Mouse (Mus musculus) liver, embryonic 14.5 days (tissue): Measurements from ENCODE around the gene Socs3. TPM values are rescaled to one million over a fixed set of nuclear protein-coding genes. Genes with fewer than 3 reads are reported as not detected.

Experiments used
- ATAC-seq: fragments of 200-750 bp; cut with Nextera tagmentation; 2 replicates; pipeline ENCODE4 v1.8.0; 2017; ENCODE audit warnings: moderate number of reproducible peaks, mild to moderate bottlenecking, moderate library complexity; ENCODE audit not compliant: insufficient read depth
- DNase-seq, 3 experiments: peaks; one replicate each; pipeline ENCODE4 v3.0.0-alpha.2; 2012 to 2013; ENCODE audit warnings: low read depth in 3 of 3, low spot score in 3 of 3
- H3K27ac ChIP-seq: fragments of 300-500 bp; sonication (generic); 2 replicates; pipeline ENCODE4 v1.5.1; 2014; ENCODE audit warnings: moderate library complexity, mild to moderate bottlenecking, control low read depth, inconsistent platforms
- H3K27me3 ChIP-seq: fragments of 300-500 bp; sonication (generic); 2 replicates; pipeline ENCODE4 v1.6.1; 2014; ENCODE audit warnings: mild to moderate bottlenecking, low read length, moderate library complexity; ENCODE audit not compliant: control insufficient read depth, insufficient read depth
- H3K36me3 ChIP-seq: fragments of 300-500 bp; sonication (generic); replicated peaks from 2 replicates; pipeline ENCODE4 v1.6.1; 2014; ENCODE audit warnings: low read depth; ENCODE audit not compliant: control insufficient read depth, insufficient read depth
- H3K4me1 ChIP-seq, 2 experiments: fragments of 200-500 bp in 1 of 2; fragments of 300-500 bp in 1 of 2; sonication (generic) in 1 of 2; replicated peaks; 2 replicates each; pipeline ENCODE4 v1.6.1; 2012 to 2014; ENCODE audit warnings: antibody characterized with exemption in 1 of 2, inconsistent platforms in 1 of 2, low read length in 1 of 2; ENCODE audit not compliant: control insufficient read depth in 2 of 2, insufficient read depth in 2 of 2
- H3K4me2 ChIP-seq: fragments of 300-500 bp; sonication (generic); 2 replicates; pipeline ENCODE4 v1.6.1; 2014; ENCODE audit warnings: low read depth, mild to moderate bottlenecking, control low read depth, moderate library complexity
- H3K4me3 ChIP-seq, 2 experiments: fragments of 200-500 bp in 1 of 2; fragments of 300-500 bp in 1 of 2; sonication (generic) in 1 of 2; 2 replicates each; pipeline ENCODE4 v1.5.1; 2012 to 2014; ENCODE audit warnings: low read depth in 2 of 2, low read length in 2 of 2, mild to moderate bottlenecking in 2 of 2, control low read depth in 1 of 2, inconsistent platforms in 1 of 2, moderate library complexity in 1 of 2; ENCODE audit not compliant: insufficient read depth in 1 of 2
- H3K9ac ChIP-seq: fragments of 300-500 bp; sonication (generic); replicated peaks from 2 replicates; pipeline ENCODE4 v1.6.1; 2014; ENCODE audit warnings: mild to moderate bottlenecking, control low read depth, moderate library complexity
- H3K9me3 ChIP-seq: fragments of 300-500 bp; sonication (generic); 2 replicates; pipeline ENCODE4 v1.6.1; 2016; ENCODE audit warnings: low read length, mixed read lengths; ENCODE audit not compliant: control insufficient read depth
- CTCF ChIP-seq: IDR thresholded peaks from 2 replicates; pipeline ENCODE4 v1.5.1; 2016; ENCODE audit warnings: antibody characterized with exemption, low read depth, control low read depth
- EP300 ChIP-seq: IDR thresholded peaks from 2 replicates; pipeline ENCODE4 v1.6.1; 2016; ENCODE audit warnings: antibody characterized with exemption, low read depth
- whole genome bisulfite sequencing: fragments of 180-500 bp; shearing (Covaris S2); extraction: QIAGEN DNeasy Blood & Tissue Kit; methylation state at CpG from one replicate; pipeline ENCODE4 v1.1.7; 2014; ENCODE audit not compliant: insufficient replicate concordance; 5-methylcytosine and 5-hydroxymethylcytosine counted together
- polyA plus RNA-seq, 2 experiments: library from polyadenylated mRNA; depleted of rRNA in 1 of 2; stranded (reverse) in 1 of 2; unstranded in 1 of 2; fragments of >200 nt; fragmentation: Nextera tagmentation in 1 of 2; extraction: Ambion mirVana in 1 of 2; gene quantifications; 2 replicates each; pipeline versions ENCODE4 v1.2.1 to v1.2.3; 2012 to 2014

Socs3 gene
- polyA plus RNA-seq, 2 experiments = 2.7 to 7.0 TPM

DNA sequence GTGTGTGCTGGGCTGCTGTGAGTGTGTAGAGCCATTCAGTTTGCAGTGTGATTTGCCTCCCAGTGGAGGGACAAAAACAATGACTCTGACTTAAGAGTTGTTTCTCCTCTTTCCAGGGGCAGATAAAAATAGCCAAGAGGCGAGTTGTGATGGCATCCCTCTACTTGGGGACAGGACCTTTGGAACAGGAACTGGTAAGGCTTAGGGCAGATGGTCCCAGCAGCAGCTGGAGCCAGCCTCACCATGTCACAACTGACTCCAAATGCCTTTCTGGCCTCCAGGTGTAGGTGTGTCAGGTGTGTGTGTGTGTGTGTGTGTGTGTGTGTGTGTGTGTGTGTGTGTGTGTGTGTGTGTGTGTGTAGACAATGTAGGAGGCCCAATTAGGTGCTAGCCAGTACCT lies 30.2 kb upstream of the Socs3 start:
- Histone ChIP-seq H3K27ac (peak overlapping the region; percentile 94), H3K4me1 (peaks cover 21 to 26% of the 10 kb centered on the region in 2 experiments), H3K9ac (peak overlapping the region; percentile 21; the same call in 1 of the 2 replicates), H3K4me3 (no peak overlapping the region), H3K36me3 (peaks cover 27% of the 10 kb centered on the region), H3K27me3 (no peaks in the 10 kb centered on the region), H3K4me2 (peak overlapping the region; percentile 57), H3K9me3 (no peaks in the 10 kb centered on the region)
- DNase-seq = no peak
- peak; percentile 16; the same call in 1 of the 2 replicates for ATAC-seq
- TF ChIP-seq EP300 (no peak), CTCF (no peak)
- WGBS = 13% methylated on average over 1 of the region's 1 CpGs

DNA sequence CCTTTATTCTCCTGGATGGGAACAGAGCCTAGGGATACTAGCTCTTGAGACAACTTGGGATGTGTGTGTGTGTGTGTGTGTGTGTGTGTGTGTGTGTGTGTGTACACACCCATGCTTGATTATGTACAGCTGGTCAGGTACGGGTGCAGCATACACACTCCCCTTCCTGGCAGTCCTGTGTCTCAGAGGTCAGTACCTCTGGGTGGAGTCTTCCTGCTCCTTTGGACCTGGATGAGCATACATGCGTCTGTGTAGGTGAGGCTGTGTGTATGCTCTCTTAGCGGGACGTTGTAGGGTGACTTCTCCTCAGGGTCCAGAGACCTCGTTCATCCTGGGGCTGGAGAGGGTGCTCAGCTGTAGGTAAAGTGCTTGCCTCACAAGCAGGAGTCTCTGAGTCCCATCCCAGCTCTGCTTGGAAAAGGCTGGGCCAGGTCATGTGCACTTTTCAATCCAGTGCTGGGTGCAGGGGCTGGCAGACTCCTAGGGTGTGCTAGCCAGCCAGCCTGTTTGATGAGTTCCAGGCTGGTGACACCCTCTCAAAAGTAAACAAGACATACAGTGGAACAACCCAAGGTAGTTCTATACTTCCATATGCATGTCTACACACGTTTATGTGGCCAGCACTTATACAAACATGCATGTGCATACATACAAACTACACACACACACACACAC lies 29.6 kb upstream of the Socs3 start:
- no peak for DNase-seq
- H3K36me3 ChIP-seq = peaks cover 24% of the 10 kb centered on the region
- no peak for ATAC-seq
- no peak overlapping the region for H3K4me2 ChIP-seq
- H3K4me3 ChIP-seq = no peak overlapping the region
- H3K9ac ChIP-seq = no peak overlapping the region
- no peak for TF ChIP-seq EP300
- TF ChIP-seq CTCF = no peak
- no peaks in the 10 kb centered on the region for H3K9me3 ChIP-seq
- peaks cover 21 to 28% of the 10 kb centered on the region in 2 experiments for H3K4me1 ChIP-seq
- WGBS = 74% methylated on average over 6 of the region's 6 CpGs
- H3K27me3 ChIP-seq = no peaks in the 10 kb centered on the region
- H3K27ac ChIP-seq = peak overlapping the region; percentile 94

DNA sequence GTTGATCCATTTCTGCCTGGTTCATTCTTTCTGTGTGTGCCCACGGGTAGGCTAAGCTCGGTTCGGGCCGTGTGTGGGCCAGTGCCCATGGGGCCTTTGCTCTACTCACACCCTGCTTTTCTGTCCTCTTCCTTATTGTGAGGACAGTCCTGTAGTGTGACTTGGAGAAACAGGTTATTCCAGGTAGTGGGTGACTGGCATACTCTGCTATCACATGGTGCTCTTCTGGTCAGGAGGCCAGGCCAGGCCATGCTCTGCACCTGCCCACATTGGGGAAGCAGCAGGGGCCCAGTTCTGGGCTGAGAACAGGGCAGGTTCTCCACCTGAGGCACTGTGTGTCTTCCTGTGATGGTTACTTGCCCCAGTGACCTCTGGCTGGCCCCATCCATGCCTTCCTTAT lies 28.5 kb upstream of the Socs3 start:
- no peak for ATAC-seq

DNA sequence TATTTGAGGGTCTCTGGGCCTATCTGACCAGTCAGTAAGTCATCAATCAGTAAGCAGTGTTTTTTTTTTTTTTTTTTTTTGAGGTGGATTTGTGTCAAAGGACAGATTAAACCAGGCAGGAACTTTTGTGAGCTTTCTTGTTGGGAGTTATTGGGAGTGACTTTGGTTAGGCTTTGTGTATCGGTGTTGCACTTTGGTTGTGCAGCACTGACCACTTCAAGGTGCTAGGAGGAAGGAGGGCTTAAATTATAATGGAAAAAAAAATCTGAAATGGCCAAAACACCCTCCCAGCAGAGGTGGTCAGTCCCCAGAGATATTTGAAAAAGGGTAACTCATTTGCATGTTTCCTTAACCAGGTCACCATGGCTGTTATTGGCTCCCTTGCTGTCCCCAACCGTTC lies 27.2 kb upstream of the Socs3 start:
- Histone ChIP-seq H3K9me3 (no peaks in the 10 kb centered on the region), H3K4me2 (no peak overlapping the region), H3K36me3 (peaks cover 7% of the 10 kb centered on the region), H3K4me1 (peaks cover 21 to 47% of the 10 kb centered on the region in 2 experiments), H3K4me3 (no peak overlapping the region), H3K9ac (no peak overlapping the region), H3K27me3 (no peaks in the 10 kb centered on the region), H3K27ac (no peak overlapping the region)
- ATAC-seq = no peak
- DNase-seq = no peak
- 87% methylated on average over 2 of the region's 2 CpGs for WGBS
- TF ChIP-seq EP300 (no peak), CTCF (no peak)

More for the DNA sequence above, 28.5 kb upstream of the Socs3 start:
- Histone ChIP-seq H3K9me3 (no peaks in the 10 kb centered on the region), H3K27me3 (no peaks in the 10 kb centered on the region), H3K27ac (peak overlapping the region; percentile 94), H3K4me3 (no peak overlapping the region), H3K4me2 (no peak overlapping the region), H3K4me1 (peaks cover 21 to 36% of the 10 kb centered on the region in 2 experiments), H3K36me3 (peaks cover 17% of the 10 kb centered on the region), H3K9ac (no peak overlapping the region)
- DNase-seq = no peak
- TF ChIP-seq EP300 (no peak), CTCF (no peak)
- WGBS = 85% methylated on average over 4 of the region's 4 CpGs

DNA sequence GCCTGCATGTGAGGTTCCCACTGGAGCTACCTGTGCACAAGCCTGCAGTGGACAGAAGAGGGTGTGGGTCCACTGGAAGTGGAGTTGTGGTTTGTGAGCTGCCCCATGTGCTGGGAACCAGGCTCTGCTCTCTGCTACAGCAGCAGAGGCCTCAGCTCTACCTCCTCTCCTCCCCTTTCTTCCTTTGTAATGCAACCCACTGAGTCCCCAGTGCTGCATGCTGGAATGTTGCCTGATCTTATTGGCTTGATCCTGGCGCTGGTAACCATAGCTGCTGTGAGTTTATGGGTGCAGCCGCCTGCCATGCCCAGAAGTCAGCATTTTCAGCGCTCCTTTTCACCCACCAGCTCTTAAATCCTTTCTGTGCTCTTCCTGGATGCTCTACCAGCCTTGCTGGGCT lies 26.2 kb upstream of the Socs3 start:
- no peak overlapping the region for H3K27ac ChIP-seq
- ATAC-seq (no peak), DNase-seq (no peak)
- peaks cover 16 to 48% of the 10 kb centered on the region in 2 experiments for H3K4me1 ChIP-seq
- no peak overlapping the region for H3K4me3 ChIP-seq
- no peaks in the 10 kb centered on the region for H3K9me3 ChIP-seq
- no peak overlapping the region for H3K9ac ChIP-seq
- H3K36me3 ChIP-seq = no peaks in the 10 kb centered on the region; the same call in 1 of the 2 replicates
- no peaks in the 10 kb centered on the region for H3K27me3 ChIP-seq
- no peak for TF ChIP-seq CTCF
- WGBS = 69% methylated on average over 3 of the region's 3 CpGs
- no peak overlapping the region for H3K4me2 ChIP-seq
